Mouse (Mus musculus) forebrain, embryonic 12.5 days (tissue): ENCODE measurements around the gene Lhfp. TPM values are rescaled to one million over a fixed set of nuclear protein-coding genes. Genes with fewer than 3 reads are reported as not detected.

Source experiments
- ATAC-seq: fragments of 200-750 bp; cut with Nextera tagmentation; 2 replicates; pipeline ENCODE4 v1.8.0; 2017; ENCODE audit warnings: moderate TSS enrichment; ENCODE audit not compliant: low FRiP score
- H3K27ac ChIP-seq: fragments of 300-500 bp; sonication (generic); 2 replicates; pipeline ENCODE4 v1.5.1; 2016; ENCODE audit warnings: mild to moderate bottlenecking
- H3K27me3 ChIP-seq: fragments of 300-500 bp; sonication (generic); 2 replicates; pipeline ENCODE4 v1.6.1; 2016; ENCODE audit warnings: mild to moderate bottlenecking
- H3K36me3 ChIP-seq: fragments of 300-500 bp; sonication (generic); replicated peaks from 2 replicates; pipeline ENCODE4 v1.6.1; 2016; ENCODE audit warnings: mild to moderate bottlenecking
- H3K4me1 ChIP-seq: fragments of 300-500 bp; sonication (generic); 2 replicates; pipeline ENCODE4 v1.6.1; 2016
- H3K4me2 ChIP-seq: fragments of 300-500 bp; sonication (generic); 2 replicates; pipeline ENCODE4 v1.6.1; 2016; ENCODE audit warnings: mild to moderate bottlenecking, moderate library complexity
- H3K4me3 ChIP-seq: fragments of 300-500 bp; sonication (generic); replicated peaks from 2 replicates; pipeline ENCODE4 v1.5.1; 2016; ENCODE audit warnings: mild to moderate bottlenecking
- H3K9ac ChIP-seq: fragments of 300-500 bp; sonication (generic); 2 replicates; pipeline ENCODE4 v1.6.1; 2016; ENCODE audit warnings: mild to moderate bottlenecking
- H3K9me3 ChIP-seq: fragments of 300-500 bp; sonication (generic); 2 replicates; pipeline ENCODE4 v1.6.1; 2016
- WGBS: fragments of 180-500 bp; shearing (Covaris S2); methylation state at CpG from one replicate; pipeline ENCODE4 v1.1.7; 2016; 5-methylcytosine and 5-hydroxymethylcytosine counted together
- polyA plus RNA-seq: library from polyadenylated mRNA; unstranded; fragments of >200 nt; fragmentation: Nextera tagmentation; extraction: Ambion mirVana; gene quantifications from 2 replicates; pipeline ENCODE4 v1.2.1, GENCODE M21; 2016

The Lhfp gene
- polyA plus RNA-seq, 1 experiment from 2014 or later: 33.4 TPM

GRCm38 (mm10) chr3:53044682-53045299 is 3.5 kb downstream of the Lhfp start:
- H3K27me3 ChIP-seq: peaks cover 15% of the 10 kb centered on the region; the same call in 1 of the 2 replicates
- no peak for ATAC-seq
- no peak overlapping the region for H3K27ac ChIP-seq
- peaks cover 17% of the 10 kb centered on the region for H3K4me1 ChIP-seq
- 82% methylated on average over 11 of the region's 11 CpGs for WGBS
- H3K9ac ChIP-seq: 0 out of 2 replicates have a peak overlapping the region, but pooled peaks have one; percentile 17
- no peak overlapping the region for H3K4me3 ChIP-seq
- no peaks in the 10 kb centered on the region for H3K36me3 ChIP-seq
- no peaks in the 10 kb centered on the region for H3K9me3 ChIP-seq
- peak overlapping the region; percentile 3 for H3K4me2 ChIP-seq

- no peak overlapping the region for H3K9ac ChIP-seq
- H3K27ac ChIP-seq: no peak overlapping the region
- H3K36me3 ChIP-seq: no peaks in the 10 kb centered on the region
- peaks cover 16% of the 10 kb centered on the region for H3K4me1 ChIP-seq
- no peak overlapping the region for H3K4me2 ChIP-seq
- no peak overlapping the region for H3K4me3 ChIP-seq
- H3K27me3 ChIP-seq: peaks cover 11% of the 10 kb centered on the region; the same call in 1 of the 2 replicates
- 86% methylated on average over 4 of the region's 4 CpGs for WGBS
- no peak for ATAC-seq
- H3K9me3 ChIP-seq: no peaks in the 10 kb centered on the region
Measured at GRCm38 (mm10) chr3:53045697-53046096, 4.4 kb downstream of the Lhfp start.

GRCm38 (mm10) chr3:53046371-53046770 is 5.0 kb downstream of the Lhfp start:
- no peak for ATAC-seq
- Histone ChIP-seq H3K4me3 (no peak overlapping the region), H3K9ac (no peak overlapping the region), H3K27ac (no peak overlapping the region), H3K36me3 (no peaks in the 10 kb centered on the region), H3K4me1 (peaks cover 10% of the 10 kb centered on the region), H3K9me3 (no peaks in the 10 kb centered on the region), H3K27me3 (peaks cover 8% of the 10 kb centered on the region; the same call in 1 of the 2 replicates), H3K4me2 (no peak overlapping the region)
- 91% methylated on average over 6 of the region's 6 CpGs for WGBS

- Histone ChIP-seq H3K4me2 (no peak overlapping the region), H3K27me3 (no peaks in the 10 kb centered on the region), H3K4me3 (no peak overlapping the region), H3K9me3 (no peaks in the 10 kb centered on the region), H3K9ac (no peak overlapping the region), H3K4me1 (peaks cover 3% of the 10 kb centered on the region; the same call in 1 of the 2 replicates), H3K36me3 (no peaks in the 10 kb centered on the region), H3K27ac (no peak overlapping the region)
- no peak for ATAC-seq
- 46% methylated on average over 8 of the region's 8 CpGs for WGBS
Measured at GRCm38 (mm10) chr3:53052385-53052784, 11.1 kb downstream of the Lhfp start.

- 89% methylated on average over 10 of the region's 10 CpGs for WGBS
Measured at GRCm38 (mm10) chr3:53056430-53056829, 15.1 kb downstream of the Lhfp start.

GRCm38 (mm10) chr3:53059959-53060358 is 18.6 kb downstream of the Lhfp start:
- Histone ChIP-seq H3K4me1 (no peaks in the 10 kb centered on the region), H3K4me3 (no peak overlapping the region), H3K9ac (no peak overlapping the region), H3K4me2 (no peak overlapping the region), H3K9me3 (no peaks in the 10 kb centered on the region), H3K27ac (no peak overlapping the region), H3K27me3 (no peaks in the 10 kb centered on the region), H3K36me3 (no peaks in the 10 kb centered on the region)
- 89% methylated on average over 2 of the region's 2 CpGs for WGBS
- no peak for ATAC-seq

More at GRCm38 (mm10) chr3:53056430-53056829, 15.1 kb downstream of the Lhfp start:
- no peak overlapping the region for H3K9ac ChIP-seq
- H3K27ac ChIP-seq: no peak overlapping the region
- no peak overlapping the region for H3K4me2 ChIP-seq
- no peak overlapping the region for H3K4me3 ChIP-seq
- ATAC-seq: no peak
- no peaks in the 10 kb centered on the region for H3K36me3 ChIP-seq
- H3K27me3 ChIP-seq: no peaks in the 10 kb centered on the region
- no peaks in the 10 kb centered on the region for H3K9me3 ChIP-seq
- peaks cover 3% of the 10 kb centered on the region; the same call in 1 of the 2 replicates for H3K4me1 ChIP-seq

- H3K4me3 ChIP-seq: no peak overlapping the region
- H3K4me2 ChIP-seq: no peak overlapping the region
- H3K9ac ChIP-seq: no peak overlapping the region
- 62% methylated on average over 13 of the region's 13 CpGs for WGBS
- H3K27me3 ChIP-seq: no peaks in the 10 kb centered on the region
- no peaks in the 10 kb centered on the region for H3K4me1 ChIP-seq
- no peak overlapping the region for H3K27ac ChIP-seq
- no peak for ATAC-seq
- H3K36me3 ChIP-seq: no peaks in the 10 kb centered on the region
- H3K9me3 ChIP-seq: no peaks in the 10 kb centered on the region
Measured at GRCm38 (mm10) chr3:53063423-53064147, 22.3 kb downstream of the Lhfp start.

GRCm38 (mm10) chr3:53065267-53066094 is 24.2 kb downstream of the Lhfp start:
- Histone ChIP-seq H3K9ac (no peak overlapping the region), H3K4me1 (no peaks in the 10 kb centered on the region), H3K9me3 (no peaks in the 10 kb centered on the region), H3K27me3 (no peaks in the 10 kb centered on the region), H3K4me2 (no peak overlapping the region), H3K36me3 (no peaks in the 10 kb centered on the region), H3K4me3 (no peak overlapping the region), H3K27ac (no peak overlapping the region)
- ATAC-seq: no peak
- WGBS: 89% methylated on average over 13 of the region's 13 CpGs

- Histone ChIP-seq H3K27ac (no peak overlapping the region), H3K4me1 (no peaks in the 10 kb centered on the region), H3K4me3 (no peak overlapping the region), H3K4me2 (no peak overlapping the region), H3K27me3 (no peaks in the 10 kb centered on the region), H3K9me3 (no peaks in the 10 kb centered on the region), H3K9ac (no peak overlapping the region), H3K36me3 (no peaks in the 10 kb centered on the region)
- no peak for ATAC-seq
- WGBS: 80% methylated on average over 4 of the region's 4 CpGs
Measured at GRCm38 (mm10) chr3:53066095-53066372, 24.7 kb downstream of the Lhfp start.

GRCm38 (mm10) chr3:53068399-53068798 is 27.1 kb downstream of the Lhfp start:
- no peaks in the 10 kb centered on the region for H3K4me1 ChIP-seq
- no peak overlapping the region for H3K9ac ChIP-seq
- H3K36me3 ChIP-seq: no peaks in the 10 kb centered on the region
- WGBS: 95% methylated on average over 5 of the region's 5 CpGs
- H3K4me3 ChIP-seq: no peak overlapping the region
- H3K27me3 ChIP-seq: no peaks in the 10 kb centered on the region
- no peak overlapping the region for H3K4me2 ChIP-seq
- no peak for ATAC-seq
- H3K9me3 ChIP-seq: no peaks in the 10 kb centered on the region
- no peak overlapping the region for H3K27ac ChIP-seq

- Histone ChIP-seq H3K4me3 (no peak overlapping the region), H3K9ac (no peak overlapping the region), H3K4me1 (no peaks in the 10 kb centered on the region), H3K4me2 (no peak overlapping the region), H3K27me3 (no peaks in the 10 kb centered on the region), H3K9me3 (no peaks in the 10 kb centered on the region), H3K36me3 (no peaks in the 10 kb centered on the region), H3K27ac (no peak overlapping the region)
- ATAC-seq: no peak
- WGBS: 91% methylated on average over 4 of the region's 4 CpGs
Measured at GRCm38 (mm10) chr3:53074264-53074663, 32.9 kb downstream of the Lhfp start.

- 76% methylated on average over 3 of the region's 3 CpGs for WGBS
- no peak for ATAC-seq
Measured at GRCm38 (mm10) chr3:53074761-53075160, 33.4 kb downstream of the Lhfp start.

More at GRCm38 (mm10) chr3:53074761-53075160, 33.4 kb downstream of the Lhfp start:
- H3K27ac ChIP-seq: no peak overlapping the region
- no peaks in the 10 kb centered on the region for H3K9me3 ChIP-seq
- H3K36me3 ChIP-seq: no peaks in the 10 kb centered on the region
- H3K4me1 ChIP-seq: no peaks in the 10 kb centered on the region
- H3K4me2 ChIP-seq: no peak overlapping the region
- no peak overlapping the region for H3K4me3 ChIP-seq
- H3K27me3 ChIP-seq: no peaks in the 10 kb centered on the region
- no peak overlapping the region for H3K9ac ChIP-seq
